Mouse (Mus musculus) small intestine, adult 2 months (tissue): ENCODE measurements around the gene Olfr1378. TPM values are rescaled to one million over a fixed set of nuclear protein-coding genes. Genes with fewer than 3 reads are reported as not detected.

Experiments used
- H3K27ac ChIP-seq: fragments of 200-500 bp; 2 replicates; pipeline ENCODE4 v1.5.1; 2012; ENCODE audit warnings: low read depth, low read length, control low read depth, inconsistent platforms; ENCODE audit not compliant: insufficient read depth
- H3K27me3 ChIP-seq: fragments of 200-500 bp; 2 replicates; pipeline ENCODE4 v1.6.1; 2012; ENCODE audit warnings: mild to moderate bottlenecking, moderate library complexity, low read length, inconsistent platforms; ENCODE audit not compliant: control insufficient read depth, insufficient read depth
- H3K36me3 ChIP-seq: fragments of 200-500 bp; 2 replicates; pipeline ENCODE4 v1.6.1; 2012; ENCODE audit warnings: mild to moderate bottlenecking, low read length, control low read depth, inconsistent platforms; ENCODE audit not compliant: control insufficient read depth, insufficient read depth
- H3K4me1 ChIP-seq: fragments of 200-500 bp; 2 replicates; pipeline ENCODE4 v1.6.1; 2012; ENCODE audit warnings: low read length, inconsistent platforms, mixed read lengths; ENCODE audit not compliant: control insufficient read depth, insufficient read depth, insufficient read length
- H3K4me3 ChIP-seq: fragments of 200-500 bp; 2 replicates; pipeline ENCODE4 v1.5.1; 2012; ENCODE audit warnings: low read depth, mild to moderate bottlenecking, control low read depth, inconsistent platforms, low read length, moderate library complexity
- CTCF ChIP-seq: fragments of 200-500 bp; IDR thresholded peaks from 2 replicates; pipeline ENCODE4 v1.5.1; 2012; ENCODE audit warnings: low read depth, mild to moderate bottlenecking, control low read depth, inconsistent platforms, low read length, moderate library complexity, mixed read lengths; ENCODE audit not compliant: insufficient replicate concordance, insufficient read length; ENCODE audit errors: extremely low read depth
- POLR2A ChIP-seq: fragments of 200-500 bp; IDR thresholded peaks from 2 replicates; pipeline ENCODE4 v1.6.1; 2012; ENCODE audit warnings: low read depth, mild to moderate bottlenecking, control low read depth, inconsistent platforms, low read length, moderate library complexity
- WGBS: fragments of 180-500 bp; shearing (Covaris S2); methylation state at CpG from one replicate; pipeline ENCODE4 v1.1.7; 2018; 5-methylcytosine and 5-hydroxymethylcytosine counted together
- polyA plus RNA-seq: library from polyadenylated mRNA; depleted of rRNA; stranded (reverse); fragments of >200 nt; gene quantifications from 2 replicates; pipeline ENCODE4 v1.2.3, GENCODE M21; 2012; rRNA removed

Gene Olfr1378
- polyA plus RNA-seq, 1 experiment: not detected

- no peaks in the 10 kb centered on the region for H3K4me1 ChIP-seq
- H3K27ac ChIP-seq: no peak within 1 kb of the TSS
- WGBS: 58% methylated on average over 1 of the region's 1 CpGs
Measured at GRCm38 (mm10) chr11:51013936-51014335, 47.6 kb downstream of the Olfr1378 start, which contains the start of gene Olfr54. TSS of gene Olfr54 (plus strand) at chr11:51014236.

GRCm38 (mm10) chr11:51016341-51016740 lies 50.0 kb downstream of the Olfr1378 start:
- no peaks in the 10 kb centered on the region for H3K36me3 ChIP-seq
- H3K27ac ChIP-seq: no peak overlapping the region
- no peak for TF ChIP-seq POLR2A
- TF ChIP-seq CTCF: no peak
- no peak overlapping the region for H3K4me3 ChIP-seq
- 34% methylated on average over 2 of the region's 2 CpGs for WGBS
- no peaks in the 10 kb centered on the region for H3K27me3 ChIP-seq
- no peaks in the 10 kb centered on the region for H3K4me1 ChIP-seq

More at GRCm38 (mm10) chr11:51013936-51014335, 47.6 kb downstream of the Olfr1378 start, which contains the start of gene Olfr54:
- no peak for TF ChIP-seq POLR2A
- no peak for TF ChIP-seq CTCF
- Histone ChIP-seq H3K36me3 (no peaks in the 10 kb centered on the region), H3K4me3 (no peak within 1 kb of the TSS), H3K27me3 (no peaks in the 10 kb centered on the region)

Other genes with a start within 250 kb of the Olfr1378 start
- 0.19 and 0.38 TPM in 2 replicates for gene Zfp354c, start 138.8 kb upstream of the Olfr1378 start, polyA plus RNA-seq
- 0.05 TPM in 1 of 2 replicates, not detected in the other for gene Zfp879, start 125.0 kb upstream of the Olfr1378 start, polyA plus RNA-seq
- 0.24 and 0.53 TPM in 2 replicates for gene Grm6, start 115.8 kb upstream of the Olfr1378 start, polyA plus RNA-seq
- not detected in 2 replicates for gene Zfp454, start 78.9 kb upstream of the Olfr1378 start, polyA plus RNA-seq
- 0.09 and 0.61 TPM in 2 replicates for gene Zfp2, start 50.4 kb upstream of the Olfr1378 start, polyA plus RNA-seq
- gene Zfp354b, start 34.9 kb upstream of the Olfr1378 start, polyA plus RNA-seq: not detected in 2 replicates
- not detected in 2 replicates for gene 4933414I15Rik, start 22.8 kb upstream of the Olfr1378 start, polyA plus RNA-seq
- 0.08 TPM in 1 of 2 replicates, not detected in the other for gene Prop1, start 12.8 kb upstream of the Olfr1378 start, polyA plus RNA-seq
- not detected in 2 replicates for gene Olfr1377, start 15.4 kb downstream of the Olfr1378 start, polyA plus RNA-seq
- not detected in 2 replicates for gene Olfr51, start 37.1 kb downstream of the Olfr1378 start, polyA plus RNA-seq
- gene Olfr54, start 47.7 kb downstream of the Olfr1378 start, polyA plus RNA-seq: not detected in 2 replicates
- gene Olfr1375, start 81.6 kb downstream of the Olfr1378 start, polyA plus RNA-seq: not detected in 2 replicates
- 0.09 and 0.10 TPM in 2 replicates for gene Zfp354a, start 92.7 kb downstream of the Olfr1378 start, polyA plus RNA-seq